Mouse (Mus musculus) midbrain, embryonic 16.5 days (tissue): Measurements from ENCODE around the gene Adprh. TPM values are rescaled to one million over a fixed set of nuclear protein-coding genes. Genes with fewer than 3 reads are reported as not detected.

ENCODE experiments used
- ATAC-seq: fragments of 200-750 bp; cut with Nextera tagmentation; 2 replicates; pipeline ENCODE4 v1.8.0; 2017; ENCODE audit warnings: moderate TSS enrichment
- H3K27ac ChIP-seq: fragments of 300-500 bp; sonication (generic); 2 replicates; pipeline ENCODE4 v1.5.1; 2014; ENCODE audit warnings: mild to moderate bottlenecking, low read length, mixed read lengths
- H3K27me3 ChIP-seq: fragments of 300-500 bp; sonication (generic); 2 replicates; pipeline ENCODE4 v1.6.1; 2014; ENCODE audit warnings: low read depth, low read length, mixed read lengths; ENCODE audit not compliant: control insufficient read depth, insufficient read depth
- H3K36me3 ChIP-seq: fragments of 300-500 bp; sonication (generic); 2 replicates; pipeline ENCODE4 v1.6.1; 2014; ENCODE audit warnings: mild to moderate bottlenecking, low read length, moderate library complexity, mixed read lengths; ENCODE audit not compliant: control insufficient read depth, insufficient read depth
- H3K4me1 ChIP-seq: fragments of 300-500 bp; sonication (generic); 2 replicates; pipeline ENCODE4 v1.6.1; 2014; ENCODE audit warnings: mild to moderate bottlenecking, low read length, mixed read lengths; ENCODE audit not compliant: control insufficient read depth, insufficient read depth
- H3K4me2 ChIP-seq: fragments of 300-500 bp; sonication (generic); 2 replicates; pipeline ENCODE4 v1.6.1; 2014; ENCODE audit warnings: mild to moderate bottlenecking, low read length, mixed read lengths
- H3K4me3 ChIP-seq: fragments of 300-500 bp; sonication (generic); 2 replicates; pipeline ENCODE4 v1.5.1; 2014; ENCODE audit warnings: low read depth, mild to moderate bottlenecking, low read length, moderate library complexity, mixed read lengths
- H3K9ac ChIP-seq: fragments of 300-500 bp; sonication (generic); 2 replicates; pipeline ENCODE4 v1.6.1; 2014; ENCODE audit warnings: low read depth, low read length, mixed read lengths
- H3K9me3 ChIP-seq: fragments of 300-500 bp; sonication (generic); replicated peaks from 2 replicates; pipeline ENCODE4 v1.6.1; 2014; ENCODE audit warnings: mild to moderate bottlenecking, low read length, mixed read lengths; ENCODE audit not compliant: control insufficient read depth, poor library complexity, severe bottlenecking
- WGBS: fragments of 180-500 bp; shearing (Covaris S2); extraction: QIAGEN DNeasy Blood & Tissue Kit; methylation state at CpG from one replicate; pipeline ENCODE4 v1.1.7; 2014; 5-methylcytosine and 5-hydroxymethylcytosine counted together
- polyA plus RNA-seq: library from polyadenylated mRNA; unstranded; fragments of >200 nt; fragmentation: Nextera tagmentation; extraction: Ambion mirVana; gene quantifications from 2 replicates; pipeline ENCODE4 v1.2.1, GENCODE M21; 2015

Adprh gene
- polyA plus RNA-seq, 1 experiment from 2014 or later, result 160 TPM

DNA sequence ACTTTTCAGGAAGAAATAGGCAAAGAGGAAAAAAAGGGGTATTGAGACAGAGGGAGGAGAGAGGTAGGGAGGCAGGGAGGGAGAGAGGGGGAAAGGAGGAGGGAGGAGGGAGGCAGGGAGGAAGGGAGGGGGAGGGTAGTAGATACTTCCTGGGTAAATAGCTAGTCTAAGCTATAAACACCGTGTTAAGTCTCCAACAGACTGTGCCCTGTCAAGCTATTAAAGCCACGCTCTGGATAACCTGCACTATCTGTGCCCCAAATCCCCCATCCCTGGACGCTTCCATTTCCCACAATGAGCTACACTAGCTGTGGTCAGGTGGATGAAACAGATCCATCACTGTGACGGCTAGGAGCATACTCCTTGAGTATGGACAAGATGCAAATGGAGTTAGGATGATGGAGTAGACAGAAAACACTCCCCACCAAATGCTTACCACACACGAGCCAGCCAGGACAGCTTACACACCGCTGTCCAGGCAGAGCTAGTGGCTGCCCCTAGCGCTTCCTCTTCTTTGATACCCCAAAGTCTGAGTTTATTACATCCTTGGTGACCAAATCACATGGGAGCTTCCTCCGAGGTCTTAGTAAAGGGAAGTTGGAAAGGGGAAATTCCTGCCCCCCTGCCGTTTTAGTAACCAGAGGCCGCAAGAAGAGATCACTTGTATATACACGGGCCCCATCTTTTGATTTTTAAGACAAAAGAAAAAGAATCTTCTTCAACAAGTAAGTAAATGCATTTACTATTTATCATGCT, 4.5 kb upstream of the Adprh start:
- Histone ChIP-seq H3K36me3 (no peaks in the 10 kb centered on the region), H3K9ac (no peak overlapping the region), H3K9me3 (no peaks in the 10 kb centered on the region), H3K27ac (no peak overlapping the region), H3K4me2 (no peak overlapping the region), H3K4me3 (no peak overlapping the region), H3K27me3 (no peaks in the 10 kb centered on the region), H3K4me1 (no peaks in the 10 kb centered on the region)
- 68% methylated on average over 11 of the region's 11 CpGs for WGBS
- ATAC-seq, result no peak

DNA sequence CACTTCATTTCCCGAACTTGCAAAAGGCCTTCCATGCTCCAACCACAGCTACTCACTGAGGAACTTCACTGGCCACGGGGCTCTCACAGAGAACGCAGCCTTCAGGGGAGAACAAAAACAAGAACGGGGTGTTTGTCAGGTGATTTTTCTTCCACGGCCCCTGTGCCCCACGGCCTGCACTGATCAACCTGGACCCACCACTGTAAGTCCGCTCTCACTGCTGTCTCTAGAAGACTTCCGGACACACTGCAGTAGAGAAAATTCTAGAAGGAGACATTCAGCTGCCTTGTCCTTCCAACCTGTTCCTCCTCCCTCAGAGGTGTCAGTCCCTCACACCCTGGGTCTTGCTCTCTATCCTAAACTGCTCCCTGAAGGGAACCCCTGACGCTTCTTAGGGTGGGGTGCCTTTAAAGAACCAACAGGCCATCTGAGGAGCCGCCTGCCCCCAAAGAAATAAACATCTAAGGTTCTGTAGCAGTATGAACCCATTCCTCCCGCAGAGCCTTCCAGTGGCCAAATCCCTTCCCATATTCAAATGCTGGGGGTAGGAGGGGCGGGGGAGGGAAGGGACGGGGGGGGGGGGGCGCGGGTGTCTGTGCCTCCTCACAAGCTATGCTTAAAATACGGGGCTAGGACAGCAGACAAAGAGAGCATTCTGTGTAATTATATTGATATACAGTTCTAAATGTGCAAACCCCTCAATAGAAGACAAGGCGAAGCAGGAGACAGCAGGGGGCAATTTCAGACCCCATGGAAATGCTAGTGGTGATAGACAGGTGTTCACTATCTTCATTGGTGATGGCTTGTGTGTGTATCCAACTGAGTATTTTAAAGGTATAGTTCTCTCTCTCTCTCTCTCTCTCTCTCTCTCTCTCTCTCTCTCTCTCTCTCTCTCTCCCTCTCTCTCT, 3.3 kb upstream of the Adprh start, which contains the start of gene Cd80:
TSS of gene Cd80 (plus strand) at position 51 of the 908 bp plus-strand sequence.
- Histone ChIP-seq H3K36me3 (no peaks in the 10 kb centered on the region), H3K4me2 (no peak within 1 kb of the TSS), H3K27me3 (no peaks in the 10 kb centered on the region), H3K9ac (no peak within 1 kb of the TSS), H3K4me3 (no peak within 1 kb of the TSS), H3K9me3 (no peaks in the 10 kb centered on the region), H3K27ac (no peak within 1 kb of the TSS), H3K4me1 (peaks cover 9% of the 10 kb centered on the region)
- WGBS, result 83% methylated on average over 15 of the region's 17 CpGs
- ATAC-seq, result no peak

DNA sequence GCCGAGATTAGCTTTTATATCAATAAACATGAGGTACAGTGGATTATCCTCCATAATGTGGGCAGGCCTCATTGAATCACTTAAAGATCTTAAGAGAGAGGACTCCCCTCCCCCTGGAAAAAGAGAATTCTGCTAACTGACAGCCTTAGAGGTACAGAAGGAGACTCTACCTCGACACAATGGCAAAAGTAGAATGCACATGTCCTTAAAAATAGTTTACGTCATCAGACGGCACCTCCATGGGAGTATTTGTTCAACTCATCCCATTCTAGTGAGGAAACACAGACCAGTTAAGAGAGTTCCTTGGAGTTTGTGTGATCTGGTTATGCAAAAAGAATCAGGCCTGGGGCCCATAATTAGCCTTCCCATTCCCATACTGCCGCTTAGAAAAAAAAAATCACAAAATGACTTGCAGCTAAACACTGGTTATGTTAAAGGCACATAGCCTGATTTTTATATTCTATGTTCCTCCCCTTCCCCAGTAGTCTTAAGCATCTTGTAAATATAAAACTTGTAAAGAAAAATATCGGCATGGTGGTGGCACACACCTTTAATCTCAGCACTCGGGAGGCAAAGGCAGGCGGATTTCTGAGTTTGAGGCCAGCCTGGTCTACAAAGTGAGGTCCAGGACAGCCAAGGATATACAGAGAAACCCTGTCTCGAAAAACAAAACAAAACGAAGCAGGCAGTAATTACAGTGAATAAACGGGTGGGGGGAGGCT, 2.2 kb upstream of the Adprh start:
- H3K4me2 ChIP-seq, result no peak overlapping the region
- peaks cover 2% of the 10 kb centered on the region; the same call in 1 of the 2 replicates for H3K36me3 ChIP-seq
- 86% methylated on average over 11 of the region's 11 CpGs for WGBS

DNA sequence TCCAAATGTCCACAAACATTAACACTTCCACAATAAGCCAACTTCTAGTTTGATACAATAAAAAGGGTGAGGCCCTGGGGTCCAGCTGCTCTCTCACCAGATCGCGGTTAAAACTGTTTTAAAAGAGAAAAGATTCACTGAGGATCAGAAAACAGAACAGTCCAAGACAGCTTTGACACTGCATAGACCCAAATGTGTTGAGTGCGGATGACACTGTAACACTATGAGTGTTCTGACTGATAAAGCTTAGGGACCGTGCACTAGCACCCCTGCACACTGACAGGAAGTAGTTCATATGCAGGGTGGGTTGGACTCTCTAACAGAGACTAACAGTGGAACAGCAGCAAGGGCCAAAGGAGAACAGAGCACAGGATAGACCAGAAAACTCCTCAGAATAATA, 1.4 kb upstream of the Adprh start:
- no peak overlapping the region for H3K27ac ChIP-seq
- H3K4me3 ChIP-seq, result no peak overlapping the region
- peaks cover 9% of the 10 kb centered on the region for H3K4me1 ChIP-seq
- 95% methylated on average over 4 of the region's 4 CpGs for WGBS
- H3K36me3 ChIP-seq, result peaks cover 2% of the 10 kb centered on the region; the same call in 1 of the 2 replicates
- H3K9ac ChIP-seq, result no peak overlapping the region
- H3K9me3 ChIP-seq, result no peaks in the 10 kb centered on the region
- no peak for ATAC-seq
- H3K27me3 ChIP-seq, result no peaks in the 10 kb centered on the region
- no peak overlapping the region for H3K4me2 ChIP-seq

More for the DNA sequence above, 2.2 kb upstream of the Adprh start:
- Histone ChIP-seq H3K4me3 (no peak overlapping the region), H3K9me3 (no peaks in the 10 kb centered on the region), H3K9ac (no peak overlapping the region), H3K27me3 (no peaks in the 10 kb centered on the region), H3K4me1 (peaks cover 9% of the 10 kb centered on the region), H3K27ac (no peak overlapping the region)
- no peak for ATAC-seq

DNA sequence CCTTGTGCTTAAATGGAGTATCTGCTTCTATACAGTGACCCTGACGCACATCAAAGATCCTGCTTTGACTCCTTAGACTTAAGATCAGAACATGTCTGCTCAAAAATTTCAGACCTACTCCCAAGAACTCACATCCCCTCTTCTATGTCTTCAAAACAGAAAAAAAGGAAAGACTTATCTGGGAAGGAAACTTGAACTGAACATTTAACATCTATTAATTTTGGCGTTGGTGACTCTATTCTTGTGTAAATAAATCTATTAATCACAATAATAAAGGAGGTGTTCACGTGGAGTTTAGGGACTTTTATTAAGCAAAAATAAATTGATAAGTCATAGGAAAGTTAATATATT, 675 bp upstream of the Adprh start:
- Histone ChIP-seq H3K4me3 (peak overlapping the region; percentile 84), H3K36me3 (peaks cover 2% of the 10 kb centered on the region; the same call in 1 of the 2 replicates), H3K9me3 (no peaks in the 10 kb centered on the region), H3K9ac (peak overlapping the region; percentile 97), H3K4me2 (peak overlapping the region; percentile 86), H3K27me3 (no peaks in the 10 kb centered on the region), H3K27ac (peak overlapping the region; percentile 91), H3K4me1 (peaks cover 9% of the 10 kb centered on the region)
- no peak for ATAC-seq
- 34% methylated on average over 3 of the region's 3 CpGs for WGBS

DNA sequence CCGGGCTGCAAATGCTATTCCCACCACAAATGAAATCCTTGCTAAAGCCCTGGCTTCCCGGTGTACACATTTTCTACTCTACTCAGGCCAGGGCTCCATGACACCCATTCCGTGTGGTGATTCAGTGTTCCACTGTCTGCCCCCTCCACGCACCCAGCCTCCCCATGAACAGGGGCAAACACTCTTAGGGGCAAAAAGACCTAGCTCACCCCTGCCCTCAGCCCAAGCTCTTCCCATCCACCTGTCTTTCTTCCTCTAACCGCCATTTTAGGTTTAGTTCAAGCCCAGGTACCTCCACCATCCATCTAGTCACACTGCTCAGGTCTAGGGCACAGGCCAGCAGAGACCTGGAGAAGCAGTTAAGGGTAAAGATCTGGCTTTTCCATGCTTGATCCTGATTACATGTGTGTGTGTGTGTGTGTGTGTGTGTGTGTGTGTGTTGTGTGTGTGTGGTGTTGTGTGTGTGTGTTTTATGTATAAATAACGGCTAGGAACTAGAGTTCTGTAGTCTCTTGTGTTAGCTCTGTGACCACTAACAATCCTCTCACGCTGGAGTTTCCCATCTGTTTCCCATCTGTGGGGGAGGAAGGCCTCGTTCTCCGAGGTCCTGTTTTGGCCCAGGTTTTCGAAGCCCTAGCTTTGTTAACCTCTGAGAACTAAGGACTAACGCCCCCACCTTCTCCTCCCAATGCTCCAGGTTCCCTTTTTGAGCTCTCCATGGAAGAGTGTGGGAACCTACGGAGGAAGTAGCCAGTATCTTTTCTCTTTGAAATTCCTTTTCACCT, 890 bp downstream of the Adprh start:
- Histone ChIP-seq H3K27ac (no peak overlapping the region), H3K36me3 (peaks cover 12% of the 10 kb centered on the region), H3K4me1 (peaks cover 9% of the 10 kb centered on the region), H3K4me2 (peak overlapping the region; percentile 86), H3K9me3 (no peaks in the 10 kb centered on the region), H3K4me3 (peak overlapping the region; percentile 84), H3K27me3 (no peaks in the 10 kb centered on the region), H3K9ac (peak overlapping the region; percentile 97)
- ATAC-seq, result no peak
- WGBS, result 48% methylated on average over 12 of the region's 12 CpGs

DNA sequence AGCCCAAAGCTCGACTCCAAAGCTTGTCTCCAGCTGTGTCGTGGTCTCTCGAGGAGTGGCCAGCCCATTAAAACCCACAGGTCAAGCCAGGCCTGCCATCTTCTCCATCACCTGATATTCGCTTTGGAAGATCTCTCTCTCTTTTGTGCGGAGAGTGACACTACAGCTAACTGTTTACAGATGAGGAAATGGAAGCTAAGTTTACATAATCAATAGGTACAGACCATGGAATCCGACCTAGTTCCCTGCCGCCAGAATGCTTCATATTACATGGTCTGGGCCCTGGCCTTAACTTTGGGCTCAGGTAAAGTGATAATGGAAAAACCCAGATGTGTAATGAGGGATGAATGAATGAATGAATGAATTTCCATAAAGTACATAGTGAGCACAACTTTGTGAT, 1.8 kb downstream of the Adprh start:
- no peak for ATAC-seq
- WGBS, result 88% methylated on average over 7 of the region's 7 CpGs
- Histone ChIP-seq H3K27ac (no peak overlapping the region), H3K9ac (no peak overlapping the region), H3K36me3 (peaks cover 17% of the 10 kb centered on the region), H3K4me1 (peaks cover 9% of the 10 kb centered on the region), H3K9me3 (no peaks in the 10 kb centered on the region), H3K4me3 (no peak overlapping the region), H3K27me3 (no peaks in the 10 kb centered on the region), H3K4me2 (no peak overlapping the region)

DNA sequence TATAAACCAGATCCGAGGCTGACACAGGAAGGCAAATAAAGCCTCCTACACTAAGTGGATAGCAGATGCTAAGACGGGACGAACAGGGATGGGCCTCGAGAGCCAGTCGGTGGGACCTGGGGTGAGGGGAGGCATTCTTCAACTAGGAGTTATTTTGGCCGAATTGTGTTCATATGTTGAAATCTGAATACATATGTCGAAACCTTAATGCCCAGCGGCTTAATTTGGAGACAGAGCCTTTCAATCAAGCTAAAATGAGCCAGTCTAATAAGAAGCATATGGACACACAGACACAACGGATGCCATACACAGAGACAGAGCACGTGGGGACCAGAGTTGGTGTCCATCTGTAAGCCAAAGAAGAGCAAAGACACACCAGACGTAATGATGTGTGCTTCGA, 4.0 kb downstream of the Adprh start:
- ATAC-seq, result no peak
- Histone ChIP-seq H3K9me3 (no peaks in the 10 kb centered on the region), H3K4me1 (peaks cover 9% of the 10 kb centered on the region), H3K9ac (no peak overlapping the region), H3K27me3 (no peaks in the 10 kb centered on the region), H3K4me3 (no peak overlapping the region), H3K27ac (no peak overlapping the region), H3K36me3 (peaks cover 32% of the 10 kb centered on the region), H3K4me2 (no peak overlapping the region)
- 95% methylated on average over 12 of the region's 12 CpGs for WGBS
